Mouse (Mus musculus) liver, embryonic 16.5 days (tissue): ENCODE measurements at regions not wholly inside any gene's neighbourhood (a gene's known extent, or its start where the extent isn't known, plus 50 kb on each side); places are given as distances from the start of the nearest gene placed in this dataset.

Experiments used
- ATAC-seq: fragments of 200-750 bp; cut with Nextera tagmentation; 2 replicates; pipeline ENCODE4 v1.8.0; 2017; ENCODE audit warnings: low read depth, mild to moderate bottlenecking, moderate number of reproducible peaks, moderate library complexity
- H3K27ac ChIP-seq: fragments of 300-500 bp; sonication (generic); 2 replicates; pipeline ENCODE4 v1.5.1; 2014; ENCODE audit warnings: mild to moderate bottlenecking, low read length
- H3K27me3 ChIP-seq: fragments of 300-500 bp; sonication (generic); 2 replicates; pipeline ENCODE4 v1.6.1; 2014; ENCODE audit warnings: low read depth, low read length, mixed read lengths; ENCODE audit not compliant: control insufficient read depth, insufficient read depth
- H3K36me3 ChIP-seq: fragments of 300-500 bp; sonication (generic); 2 replicates; pipeline ENCODE4 v1.6.1; 2014; ENCODE audit warnings: mild to moderate bottlenecking; ENCODE audit not compliant: control insufficient read depth, insufficient read depth
- H3K4me1 ChIP-seq: fragments of 300-500 bp; sonication (generic); 2 replicates; pipeline ENCODE4 v1.6.1; 2014; ENCODE audit warnings: low read depth, low read length, mixed read lengths; ENCODE audit not compliant: control insufficient read depth
- H3K4me2 ChIP-seq: fragments of 300-500 bp; sonication (generic); 2 replicates; pipeline ENCODE4 v1.6.1; 2014; ENCODE audit warnings: low read depth, low read length, mixed read lengths
- H3K4me3 ChIP-seq: fragments of 300-500 bp; sonication (generic); 2 replicates; pipeline ENCODE4 v1.5.1; 2014; ENCODE audit warnings: low read depth, mild to moderate bottlenecking, low read length
- H3K9ac ChIP-seq: fragments of 300-500 bp; sonication (generic); 2 replicates; pipeline ENCODE4 v1.6.1; 2014; ENCODE audit warnings: low read depth, low read length
- H3K9me3 ChIP-seq: fragments of 300-500 bp; sonication (generic); replicated peaks from 2 replicates; pipeline ENCODE4 v1.6.1; 2016; ENCODE audit warnings: low read length; ENCODE audit not compliant: control insufficient read depth
- WGBS: fragments of 180-500 bp; shearing (Covaris S2); extraction: QIAGEN DNeasy Blood & Tissue Kit; methylation state at CpG from one replicate; pipeline ENCODE4 v1.1.7; 2014; ENCODE audit not compliant: insufficient replicate concordance; 5-methylcytosine and 5-hydroxymethylcytosine counted together

- Histone ChIP-seq H3K36me3 (no peaks in the 10 kb centered on the region), H3K4me1 (no peaks in the 10 kb centered on the region)
- no peak for ATAC-seq
These were observed 360.7 kb downstream of the Tmem182 start for GRCm38 (mm10) chr1:41165878-41166786.

GRCm38 (mm10) chr1:41166787-41167420 lies 361.5 kb downstream of the Tmem182 start:
- Histone ChIP-seq H3K4me2 (no peak overlapping the region), H3K27me3 (no peaks in the 10 kb centered on the region), H3K36me3 (no peaks in the 10 kb centered on the region), H3K4me3 (no peak overlapping the region), H3K9ac (no peak overlapping the region), H3K4me1 (no peaks in the 10 kb centered on the region), H3K27ac (no peak overlapping the region), H3K9me3 (no peaks in the 10 kb centered on the region)
- no peak for ATAC-seq
- 62% methylated on average over 4 of the region's 4 CpGs for WGBS

More at GRCm38 (mm10) chr1:41165878-41166786, 360.7 kb downstream of the Tmem182 start:
- Histone ChIP-seq H3K4me2 (no peak overlapping the region), H3K9ac (no peak overlapping the region), H3K4me3 (no peak overlapping the region), H3K27ac (no peak overlapping the region), H3K27me3 (no peaks in the 10 kb centered on the region), H3K9me3 (no peaks in the 10 kb centered on the region)
- 44% methylated on average over 12 of the region's 12 CpGs for WGBS

GRCm38 (mm10) chr1:41186991-41187390 lies 381.6 kb downstream of the Tmem182 start:
- Histone ChIP-seq H3K36me3 (no peaks in the 10 kb centered on the region), H3K4me3 (no peak overlapping the region), H3K4me1 (no peaks in the 10 kb centered on the region), H3K4me2 (no peak overlapping the region), H3K9ac (no peak overlapping the region), H3K27me3 (no peaks in the 10 kb centered on the region), H3K9me3 (no peaks in the 10 kb centered on the region), H3K27ac (no peak overlapping the region)
- ATAC-seq, result no peak
- 63% methylated on average over 6 of the region's 6 CpGs for WGBS

- 40% methylated on average over 2 of the region's 2 CpGs for WGBS
- H3K4me2 ChIP-seq, result no peak overlapping the region
- no peak overlapping the region for H3K27ac ChIP-seq
- H3K36me3 ChIP-seq, result no peaks in the 10 kb centered on the region
- H3K4me3 ChIP-seq, result no peak overlapping the region
- no peaks in the 10 kb centered on the region for H3K9me3 ChIP-seq
- H3K27me3 ChIP-seq, result no peaks in the 10 kb centered on the region
- no peak for ATAC-seq
- no peaks in the 10 kb centered on the region for H3K4me1 ChIP-seq
- H3K9ac ChIP-seq, result no peak overlapping the region
These were observed 407.5 kb downstream of the Tmem182 start for GRCm38 (mm10) chr1:41212876-41213275.

GRCm38 (mm10) chr1:41225851-41226250 lies 420.4 kb downstream of the Tmem182 start:
- H3K4me2 ChIP-seq, result no peak overlapping the region
- H3K9me3 ChIP-seq, result no peaks in the 10 kb centered on the region
- no peaks in the 10 kb centered on the region for H3K36me3 ChIP-seq
- no peak overlapping the region for H3K27ac ChIP-seq
- 83% methylated on average over 1 of the region's 1 CpGs for WGBS
- H3K4me3 ChIP-seq, result no peak overlapping the region
- H3K27me3 ChIP-seq, result no peaks in the 10 kb centered on the region
- no peak overlapping the region for H3K9ac ChIP-seq
- H3K4me1 ChIP-seq, result no peaks in the 10 kb centered on the region
- ATAC-seq, result no peak

GRCm38 (mm10) chr1:41235335-41235734 lies 429.9 kb downstream of the Tmem182 start:
- Histone ChIP-seq H3K4me3 (no peak overlapping the region), H3K9ac (no peak overlapping the region), H3K4me1 (no peaks in the 10 kb centered on the region), H3K9me3 (no peaks in the 10 kb centered on the region), H3K4me2 (no peak overlapping the region), H3K27me3 (no peaks in the 10 kb centered on the region), H3K36me3 (no peaks in the 10 kb centered on the region), H3K27ac (no peak overlapping the region)
- ATAC-seq, result no peak
- 72% methylated on average over 7 of the region's 7 CpGs for WGBS

GRCm38 (mm10) chr1:41243000-41243399 lies 437.6 kb downstream of the Tmem182 start:
- Histone ChIP-seq H3K9ac (no peak overlapping the region), H3K4me3 (no peak overlapping the region), H3K36me3 (no peaks in the 10 kb centered on the region), H3K4me1 (no peaks in the 10 kb centered on the region), H3K27ac (no peak overlapping the region), H3K4me2 (no peak overlapping the region), H3K27me3 (no peaks in the 10 kb centered on the region), H3K9me3 (no peaks in the 10 kb centered on the region)
- no peak for ATAC-seq
- 75% methylated on average over 6 of the region's 6 CpGs for WGBS

GRCm38 (mm10) chr1:41244627-41245026 lies 439.2 kb downstream of the Tmem182 start:
- H3K9ac ChIP-seq, result no peak overlapping the region
- no peak for ATAC-seq
- no peak overlapping the region for H3K4me2 ChIP-seq
- H3K27me3 ChIP-seq, result no peaks in the 10 kb centered on the region
- H3K9me3 ChIP-seq, result no peaks in the 10 kb centered on the region
- no peak overlapping the region for H3K4me3 ChIP-seq
- H3K36me3 ChIP-seq, result no peaks in the 10 kb centered on the region
- 81% methylated on average over 12 of the region's 12 CpGs for WGBS
- no peaks in the 10 kb centered on the region for H3K4me1 ChIP-seq
- no peak overlapping the region for H3K27ac ChIP-seq

- no peak for ATAC-seq
- H3K4me3 ChIP-seq, result no peak overlapping the region
- H3K27me3 ChIP-seq, result no peaks in the 10 kb centered on the region
- H3K36me3 ChIP-seq, result no peaks in the 10 kb centered on the region
- 26% methylated on average over 10 of the region's 10 CpGs for WGBS
- no peak overlapping the region for H3K27ac ChIP-seq
- no peaks in the 10 kb centered on the region for H3K4me1 ChIP-seq
- no peak overlapping the region for H3K9ac ChIP-seq
- H3K4me2 ChIP-seq, result no peak overlapping the region
- H3K9me3 ChIP-seq, result no peaks in the 10 kb centered on the region
These were observed 458.8 kb downstream of the Tmem182 start for GRCm38 (mm10) chr1:41264214-41264613.
